Mouse (Mus musculus): Measurements from ENCODE around the gene Ric8a. TPM values are rescaled to one million over a fixed set of nuclear protein-coding genes. Genes with fewer than 3 reads are reported as not detected.
A peak's percentile ranks its signal among the peaks of the same experiment; 100 is the strongest.

Gene Ric8a
- polyA plus RNA-seq, 1 experiment = 23.3 TPM

DNA sequence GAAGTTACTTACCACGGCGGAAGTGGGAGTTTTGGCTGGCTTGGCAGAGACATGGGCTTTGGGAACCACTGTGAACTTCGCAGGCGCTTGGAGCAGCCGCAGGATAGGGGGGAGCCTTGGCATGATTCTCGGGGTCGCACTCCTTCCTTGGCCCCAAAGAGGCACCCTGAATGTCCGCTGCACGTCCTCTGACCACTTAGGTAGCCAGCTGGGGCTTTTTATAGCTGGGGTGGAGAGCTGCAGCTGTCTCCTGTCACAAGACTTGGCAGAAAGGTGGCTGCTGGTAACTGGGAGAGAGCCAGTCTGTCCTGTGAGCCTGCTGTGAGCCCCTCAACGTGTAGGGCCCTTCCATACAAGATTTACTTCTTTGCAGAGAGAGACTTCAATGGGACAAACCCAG, 43.5 kb downstream of the Ric8a start, which contains the start of gene Cox8b:
Gene Cox8b (minus strand): TSS at position 227 of the 400 bp plus-strand sequence.
- Histone ChIP-seq H3K9ac (ENCODE audit: low read depth, poor library complexity, severe bottlenecking) (no peak within 1 kb of the TSS; the same call in 1 of the 2 replicates), H3K36me3 (ENCODE audit: control insufficient read depth, insufficient read depth, low read length, poor library complexity, severe bottlenecking) (peaks cover 5% of the 10 kb centered on the region), H3K4me3 (ENCODE audit: low read depth, low read length) (no peak within 1 kb of the TSS), H3K27me3 (ENCODE audit: control insufficient read depth, insufficient read depth, low read length, poor library complexity, severe bottlenecking) (no peaks in the 10 kb centered on the region), H3K27ac (ENCODE audit: insufficient read depth, low read length) (no peak within 1 kb of the TSS), H3K4me1 (ENCODE audit: control insufficient read depth, insufficient read depth, low read length) (no peaks in the 10 kb centered on the region), H3K9me3 (replicated peaks; ENCODE audit: control insufficient read depth, insufficient read depth, low read length, poor library complexity, severe bottlenecking) (no peaks in the 10 kb centered on the region)
- TF ChIP-seq POLR2A (IDR thresholded peaks at IDR 0.05; ENCODE audit: insufficient read depth, low read length) (no peak), CTCF (IDR thresholded peaks at IDR 0.05; ENCODE audit: low read depth, low read length) (no peak), EP300 (IDR thresholded peaks at IDR 0.05; ENCODE audit: insufficient read depth, low read depth, low read length) (no peak)

- no peak overlapping the region for H3K4me3 ChIP-seq (ENCODE audit: low read depth, low read length)
- TF ChIP-seq EP300 (IDR thresholded peaks at IDR 0.05; ENCODE audit: insufficient read depth, low read depth, low read length) (no peak), CTCF (IDR thresholded peaks at IDR 0.05; ENCODE audit: low read depth, low read length) (no peak), POLR2A (IDR thresholded peaks at IDR 0.05; ENCODE audit: insufficient read depth, low read length) (no peak)
- H3K9ac ChIP-seq (ENCODE audit: low read depth, poor library complexity, severe bottlenecking) = 0 out of 2 replicates have a peak overlapping the region, but pooled peaks have one; percentile 4
- H3K27ac ChIP-seq (ENCODE audit: insufficient read depth, low read length) = no peak overlapping the region
- no peaks in the 10 kb centered on the region for H3K4me1 ChIP-seq (ENCODE audit: control insufficient read depth, insufficient read depth, low read length)
- H3K36me3 ChIP-seq (ENCODE audit: control insufficient read depth, insufficient read depth, low read length, poor library complexity, severe bottlenecking) = peaks cover 3% of the 10 kb centered on the region
- no peaks in the 10 kb centered on the region for H3K27me3 ChIP-seq (ENCODE audit: control insufficient read depth, insufficient read depth, low read length, poor library complexity, severe bottlenecking)
- no peaks in the 10 kb centered on the region for H3K9me3 ChIP-seq (replicated peaks; ENCODE audit: control insufficient read depth, insufficient read depth, low read length, poor library complexity, severe bottlenecking)
Measured at GRCm38 (mm10) chr7:140902036-140902875, 45.5 kb downstream of the Ric8a start.

DNA sequence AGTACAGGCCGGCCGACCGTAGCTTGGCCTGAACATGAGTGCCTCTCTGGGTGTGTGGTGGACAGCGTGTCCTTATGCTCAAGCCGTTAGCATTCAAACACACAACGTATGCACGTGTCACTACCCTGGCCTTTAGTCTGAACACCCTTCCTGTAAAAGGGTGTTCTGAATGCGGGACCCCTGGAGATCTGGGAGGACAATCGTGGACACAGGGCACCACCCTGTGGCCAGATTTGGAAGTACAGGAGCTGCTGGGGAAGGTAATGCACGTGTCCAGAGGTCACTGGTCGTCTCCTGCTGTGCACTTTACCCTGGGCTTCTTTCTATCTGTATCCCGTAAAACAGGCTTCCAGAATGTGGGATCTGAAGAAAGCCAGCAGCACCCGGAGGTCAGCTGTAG, 46.5 kb downstream of the Ric8a start:
- Histone ChIP-seq H3K9me3 (replicated peaks; ENCODE audit: control insufficient read depth, insufficient read depth, low read length, poor library complexity, severe bottlenecking) (no peaks in the 10 kb centered on the region), H3K4me3 (ENCODE audit: low read depth, low read length) (no peak overlapping the region), H3K36me3 (ENCODE audit: control insufficient read depth, insufficient read depth, low read length, poor library complexity, severe bottlenecking) (peaks cover 3% of the 10 kb centered on the region), H3K27me3 (ENCODE audit: control insufficient read depth, insufficient read depth, low read length, poor library complexity, severe bottlenecking) (no peaks in the 10 kb centered on the region), H3K27ac (ENCODE audit: insufficient read depth, low read length) (no peak overlapping the region), H3K9ac (ENCODE audit: low read depth, poor library complexity, severe bottlenecking) (no peak overlapping the region), H3K4me1 (ENCODE audit: control insufficient read depth, insufficient read depth, low read length) (no peaks in the 10 kb centered on the region)
- no peak for TF ChIP-seq POLR2A (IDR thresholded peaks at IDR 0.05; ENCODE audit: insufficient read depth, low read length)
- peak; percentile 82 for TF ChIP-seq CTCF (IDR thresholded peaks at IDR 0.05; ENCODE audit: low read depth, low read length)
- no peak for TF ChIP-seq EP300 (IDR thresholded peaks at IDR 0.05; ENCODE audit: insufficient read depth, low read depth, low read length)

DNA sequence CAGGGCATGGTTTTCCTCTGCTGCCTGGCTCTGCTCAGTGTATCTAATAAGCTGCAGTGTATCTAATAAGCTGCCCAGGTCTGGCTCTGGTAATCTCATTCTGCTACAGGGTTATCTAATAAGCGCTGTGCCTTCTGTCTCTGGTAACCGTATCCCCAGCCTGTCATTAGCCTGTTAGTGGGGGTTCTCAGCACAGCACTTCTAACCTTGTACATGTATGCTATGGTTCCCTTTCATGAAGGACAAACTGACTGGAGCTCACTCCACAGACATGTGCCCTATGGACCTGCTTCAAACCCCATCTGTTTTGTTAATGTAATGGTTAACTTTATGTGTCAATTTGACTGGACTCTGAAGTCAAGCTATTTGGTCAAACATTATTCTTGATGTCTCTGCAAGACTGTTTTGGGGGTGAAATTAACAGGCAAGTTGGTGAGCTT, 48.9 kb downstream of the Ric8a start:
- TF ChIP-seq CTCF (IDR thresholded peaks at IDR 0.05; ENCODE audit: low read depth, low read length) = no peak
- no peak for TF ChIP-seq EP300 (IDR thresholded peaks at IDR 0.05; ENCODE audit: insufficient read depth, low read depth, low read length)
- no peak for TF ChIP-seq POLR2A (IDR thresholded peaks at IDR 0.05; ENCODE audit: insufficient read depth, low read length)
- no peaks in the 10 kb centered on the region for H3K27me3 ChIP-seq (ENCODE audit: control insufficient read depth, insufficient read depth, low read length, poor library complexity, severe bottlenecking)
- H3K36me3 ChIP-seq (ENCODE audit: control insufficient read depth, insufficient read depth, low read length, poor library complexity, severe bottlenecking) = no peaks in the 10 kb centered on the region
- no peak overlapping the region for H3K4me3 ChIP-seq (ENCODE audit: low read depth, low read length)
- no peak overlapping the region for H3K27ac ChIP-seq (ENCODE audit: insufficient read depth, low read length)
- H3K9ac ChIP-seq (ENCODE audit: low read depth, poor library complexity, severe bottlenecking) = no peak overlapping the region
- H3K4me1 ChIP-seq (ENCODE audit: control insufficient read depth, insufficient read depth, low read length) = no peaks in the 10 kb centered on the region
- H3K9me3 ChIP-seq (replicated peaks; ENCODE audit: control insufficient read depth, insufficient read depth, low read length, poor library complexity, severe bottlenecking) = no peaks in the 10 kb centered on the region

DNA sequence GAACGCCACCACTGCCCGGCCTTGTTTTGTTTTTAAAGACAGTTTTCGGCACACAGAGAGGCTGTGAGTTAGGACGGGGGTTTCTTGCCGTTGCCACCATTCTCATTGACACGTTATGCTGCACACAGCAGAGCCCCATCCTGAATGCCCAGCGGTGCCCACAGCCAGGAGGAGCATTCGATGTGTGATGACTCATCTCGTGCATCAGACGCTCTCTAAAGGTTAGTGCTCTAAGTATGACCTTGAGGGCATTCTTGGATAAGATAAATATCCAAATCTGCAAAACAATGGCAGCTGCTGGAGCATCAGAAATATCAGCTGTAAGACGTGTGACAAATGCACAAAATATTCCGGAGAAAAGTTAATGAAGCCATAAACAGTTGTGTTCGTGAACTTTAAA, 50.4 kb downstream of the Ric8a start:
- Histone ChIP-seq H3K4me3 (ENCODE audit: low read depth, low read length) (no peak overlapping the region), H3K27ac (ENCODE audit: insufficient read depth, low read length) (no peak overlapping the region), H3K36me3 (ENCODE audit: control insufficient read depth, insufficient read depth, low read length, poor library complexity, severe bottlenecking) (no peaks in the 10 kb centered on the region), H3K9me3 (replicated peaks; ENCODE audit: control insufficient read depth, insufficient read depth, low read length, poor library complexity, severe bottlenecking) (no peaks in the 10 kb centered on the region), H3K27me3 (ENCODE audit: control insufficient read depth, insufficient read depth, low read length, poor library complexity, severe bottlenecking) (no peaks in the 10 kb centered on the region), H3K9ac (ENCODE audit: low read depth, poor library complexity, severe bottlenecking) (no peak overlapping the region), H3K4me1 (ENCODE audit: control insufficient read depth, insufficient read depth, low read length) (peaks cover 3% of the 10 kb centered on the region)
- no peak for TF ChIP-seq POLR2A (IDR thresholded peaks at IDR 0.05; ENCODE audit: insufficient read depth, low read length)
- no peak for TF ChIP-seq CTCF (IDR thresholded peaks at IDR 0.05; ENCODE audit: low read depth, low read length)

- H3K9me3 ChIP-seq (replicated peaks; ENCODE audit: control insufficient read depth, insufficient read depth, low read length, poor library complexity, severe bottlenecking) = no peaks in the 10 kb centered on the region
- TF ChIP-seq CTCF (IDR thresholded peaks at IDR 0.05; ENCODE audit: low read depth, low read length) (peak; percentile 21), POLR2A (IDR thresholded peaks at IDR 0.05; ENCODE audit: insufficient read depth, low read length) (no peak)
- H3K27ac ChIP-seq (ENCODE audit: insufficient read depth, low read length) = no peak overlapping the region
- H3K9ac ChIP-seq (ENCODE audit: low read depth, poor library complexity, severe bottlenecking) = no peak overlapping the region
- H3K36me3 ChIP-seq (ENCODE audit: control insufficient read depth, insufficient read depth, low read length, poor library complexity, severe bottlenecking) = no peaks in the 10 kb centered on the region
- no peak overlapping the region for H3K4me3 ChIP-seq (ENCODE audit: low read depth, low read length)
- H3K4me1 ChIP-seq (ENCODE audit: control insufficient read depth, insufficient read depth, low read length) = peaks cover 3% of the 10 kb centered on the region
- H3K27me3 ChIP-seq (ENCODE audit: control insufficient read depth, insufficient read depth, low read length, poor library complexity, severe bottlenecking) = no peaks in the 10 kb centered on the region
Measured at GRCm38 (mm10) chr7:140907697-140908096, 50.9 kb downstream of the Ric8a start.
